Mouse (Mus musculus) embryo, embryonic 10.5 days (tissue): ENCODE measurements around the gene C2.
"Not testable (repeated sequence)": the region's sequence is repeated elsewhere in the genome, so short reads cannot be mapped to it uniquely, and the experiment has no call there.

Experiments used
- DNase-seq: peaks from one replicate; pipeline ENCODE4 v3.0.0-alpha.2; 2015; ENCODE audit warnings: low spot score

Gene C2

DNA sequence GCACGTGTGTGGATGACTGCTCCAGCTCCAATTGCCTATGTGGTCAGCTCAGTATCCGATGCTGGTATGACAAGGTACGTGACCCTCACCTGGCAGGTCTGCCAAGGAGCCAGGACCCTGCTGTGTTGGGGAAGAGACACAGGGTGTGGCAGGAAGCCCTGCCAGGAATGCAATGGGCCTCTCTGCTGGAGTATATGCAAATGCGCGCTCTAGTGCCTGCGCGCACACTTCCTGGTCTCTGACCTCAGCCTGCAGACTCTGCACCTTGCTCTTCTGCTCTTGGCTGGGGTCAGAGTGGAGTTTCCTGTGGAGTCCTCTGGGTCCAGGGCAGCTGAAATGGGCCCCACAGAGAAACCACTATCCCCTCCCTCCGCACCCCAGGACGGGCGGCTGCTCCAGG, 12.9 kb upstream of the C2 start:
- no peak for DNase-seq

DNA sequence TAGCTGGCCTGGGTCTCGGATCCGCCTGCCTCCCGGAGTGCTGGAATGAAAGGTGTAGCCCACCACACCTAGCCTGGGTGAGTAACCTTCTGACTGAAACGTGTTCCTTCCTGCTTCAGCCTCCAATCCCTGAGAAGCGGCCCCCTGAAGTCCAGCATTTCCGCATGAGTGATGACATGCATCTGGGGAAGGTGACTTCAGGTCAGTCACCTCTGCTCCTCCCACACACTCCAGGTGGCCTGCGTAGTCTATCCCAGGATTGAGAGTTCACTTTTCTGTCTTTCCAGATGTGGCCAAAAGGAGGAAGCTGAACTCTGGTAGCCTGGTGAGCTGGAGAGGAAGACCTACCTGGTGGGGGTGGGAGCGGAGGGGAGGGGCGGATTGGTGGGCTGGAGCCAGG, 4.8 kb upstream of the C2 start:
- DNase-seq, result no peak

DNA sequence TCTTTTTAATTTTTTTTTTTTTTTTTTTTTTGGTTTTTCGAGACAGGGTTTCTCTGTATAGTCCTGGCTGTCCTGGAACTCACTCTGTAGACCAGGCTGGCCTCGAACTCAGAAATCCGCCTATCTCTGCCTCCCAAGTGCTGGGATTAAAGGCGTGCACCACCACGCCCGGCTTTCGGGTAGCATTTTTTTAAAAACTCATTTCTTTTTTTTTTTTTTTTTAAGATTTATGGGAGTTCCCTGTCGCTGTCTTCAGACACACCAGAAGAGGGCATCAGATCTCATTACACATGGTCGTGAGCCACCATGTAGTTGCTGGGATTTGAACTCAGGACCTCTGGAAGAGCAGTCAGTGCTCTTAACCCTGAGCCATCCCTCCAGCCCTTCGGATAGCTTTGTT, 3.9 kb upstream of the C2 start:
- not testable (repeated sequence) for DNase-seq

DNA sequence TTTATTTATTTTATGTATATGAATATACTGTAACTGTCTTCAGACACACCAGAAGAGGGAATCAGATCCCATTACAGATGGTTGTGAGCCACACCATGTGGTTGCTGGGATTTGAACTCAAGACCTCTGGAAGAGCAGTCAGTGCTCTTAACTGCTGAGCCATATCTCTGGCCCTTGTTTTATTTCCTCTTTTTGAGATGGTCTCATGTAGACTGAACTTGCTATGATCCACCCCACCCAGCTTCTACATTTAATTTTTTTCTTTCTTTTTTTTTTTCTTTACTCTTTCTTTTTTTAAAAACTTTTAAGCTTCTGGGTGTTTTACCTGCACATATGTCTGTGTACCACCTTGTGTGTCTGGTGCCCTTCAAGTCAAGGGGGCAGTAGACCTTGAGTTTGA, 2.8 kb upstream of the C2 start:
- not testable (repeated sequence) for DNase-seq

DNA sequence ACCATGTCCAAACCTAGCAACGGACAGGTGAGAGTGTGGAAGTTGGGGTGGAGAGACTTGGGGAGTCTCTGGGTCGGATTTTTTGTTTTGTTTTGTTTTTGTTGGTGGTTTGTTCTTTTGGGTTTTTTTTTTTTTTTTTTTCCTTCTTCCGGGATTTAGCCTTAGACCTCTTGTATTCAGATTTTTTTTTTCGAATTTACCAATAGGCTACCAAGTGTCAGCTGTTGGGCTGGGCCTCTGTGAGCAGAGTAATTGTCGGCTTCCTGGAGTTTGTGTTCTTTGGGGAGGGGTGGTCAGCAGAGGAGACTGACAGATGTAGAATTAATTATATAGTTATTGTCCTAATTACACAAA, 1.8 kb upstream of the C2 start:
- peak; percentile 47 for DNase-seq

DNA sequence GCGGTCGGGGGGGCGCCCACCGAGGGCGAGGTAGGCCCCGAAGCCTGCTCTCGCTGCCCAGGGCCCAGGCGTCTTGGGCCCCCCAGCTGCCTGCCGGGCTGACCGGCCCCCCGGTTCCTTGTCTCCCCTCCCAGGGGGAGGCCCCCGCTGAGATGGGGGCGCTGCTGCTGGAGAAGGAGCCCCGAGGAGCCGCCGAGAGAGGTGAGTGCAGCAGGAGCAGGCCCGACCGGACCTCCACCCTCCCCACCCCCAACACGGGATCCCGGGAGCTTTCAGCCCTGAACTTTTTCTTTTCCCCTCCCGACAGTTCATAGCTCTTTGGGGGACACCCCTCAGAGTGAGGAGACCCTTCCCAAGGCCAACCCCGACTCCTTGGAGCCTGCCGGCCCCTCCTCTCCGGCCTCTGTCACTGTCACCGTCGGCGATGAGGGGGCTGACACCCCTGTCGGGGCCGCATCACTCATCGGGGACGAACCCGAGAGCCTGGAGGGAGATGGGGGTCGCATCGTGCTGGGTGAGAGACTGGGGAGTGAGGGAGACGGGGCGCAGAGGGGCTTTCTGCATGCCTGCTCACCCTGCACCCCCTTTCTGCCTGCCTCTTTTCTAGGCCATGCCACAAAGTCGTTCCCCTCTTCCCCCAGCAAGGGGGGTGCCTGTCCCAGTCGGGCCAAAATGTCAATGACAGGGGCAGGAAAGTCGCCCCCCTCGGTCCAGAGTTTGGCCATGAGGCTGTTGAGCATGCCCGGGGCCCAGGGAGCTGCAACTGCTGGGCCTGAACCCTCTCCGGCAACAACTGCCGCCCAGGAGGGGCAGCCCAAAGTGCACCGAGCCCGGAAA, 1.2 kb upstream of the C2 start:
- peak; percentile 41 for DNase-seq

DNA sequence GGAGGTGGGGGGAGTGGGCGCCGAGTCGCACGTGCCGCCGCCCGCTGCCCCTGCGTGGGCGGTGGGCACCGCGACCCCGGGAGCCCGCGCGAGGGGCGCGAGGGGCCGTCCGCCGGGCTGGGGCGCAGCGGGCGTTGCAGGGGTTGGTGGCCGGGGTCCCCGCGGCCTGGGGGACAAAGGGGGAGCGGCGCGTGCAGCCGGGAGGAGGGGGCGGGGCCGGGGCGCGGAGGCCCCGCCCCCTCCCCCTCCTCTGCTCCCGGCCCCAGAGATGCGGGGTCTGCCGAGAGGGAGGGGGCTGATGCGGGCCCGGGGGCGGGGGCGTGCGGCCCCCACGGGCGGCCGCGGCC, 614 bp upstream of the C2 start:
- DNase-seq, result peak; percentile 73

GRCm38 (mm10) chr17:34897373-34898159, 499 bp downstream of the C2 start:
- DNase-seq, result peak; percentile 53

- DNase-seq, result no peak
Observed at GRCm38 (mm10) chr17:34896366-34896765, 1.7 kb downstream of the C2 start.

- DNase-seq, result no peak
Observed at GRCm38 (mm10) chr17:34895724-34896123, 2.3 kb downstream of the C2 start.

DNA sequence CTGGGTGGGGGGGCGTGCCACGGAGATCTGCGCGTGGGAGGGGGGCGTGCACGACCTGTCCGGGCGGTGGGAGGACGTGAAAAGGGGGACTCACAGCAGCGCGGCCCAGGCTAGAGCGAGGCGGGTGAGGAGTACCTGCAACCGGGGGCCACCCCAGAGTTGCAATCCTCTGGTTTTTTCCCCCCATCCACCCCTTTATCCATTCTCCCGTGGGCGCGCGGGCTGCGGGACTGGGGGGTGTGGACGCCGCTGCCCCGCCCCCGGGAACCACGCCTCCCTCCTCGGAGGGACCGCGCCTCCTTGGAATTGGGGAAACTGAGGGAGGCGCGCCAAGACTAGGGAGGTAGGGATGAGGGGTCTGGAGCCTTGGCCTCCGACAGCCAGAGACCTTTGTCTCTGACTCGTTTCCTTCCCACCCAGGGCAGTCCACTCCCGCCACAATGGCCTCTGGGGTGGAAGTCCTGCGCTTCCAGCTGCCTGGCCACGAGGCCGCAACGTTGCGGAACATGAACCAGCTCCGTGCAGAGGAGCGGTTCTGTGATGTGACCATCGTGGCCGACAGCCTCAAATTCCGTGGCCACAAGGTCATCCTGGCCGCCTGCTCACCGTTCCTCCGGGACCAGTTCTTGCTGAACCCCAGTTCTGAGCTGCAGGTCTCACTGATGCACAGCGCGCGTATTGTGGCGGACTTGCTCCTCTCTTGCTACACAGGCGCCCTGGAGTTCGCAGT, 3.1 kb downstream of the C2 start:
- DNase-seq, result peak; percentile 44

DNA sequence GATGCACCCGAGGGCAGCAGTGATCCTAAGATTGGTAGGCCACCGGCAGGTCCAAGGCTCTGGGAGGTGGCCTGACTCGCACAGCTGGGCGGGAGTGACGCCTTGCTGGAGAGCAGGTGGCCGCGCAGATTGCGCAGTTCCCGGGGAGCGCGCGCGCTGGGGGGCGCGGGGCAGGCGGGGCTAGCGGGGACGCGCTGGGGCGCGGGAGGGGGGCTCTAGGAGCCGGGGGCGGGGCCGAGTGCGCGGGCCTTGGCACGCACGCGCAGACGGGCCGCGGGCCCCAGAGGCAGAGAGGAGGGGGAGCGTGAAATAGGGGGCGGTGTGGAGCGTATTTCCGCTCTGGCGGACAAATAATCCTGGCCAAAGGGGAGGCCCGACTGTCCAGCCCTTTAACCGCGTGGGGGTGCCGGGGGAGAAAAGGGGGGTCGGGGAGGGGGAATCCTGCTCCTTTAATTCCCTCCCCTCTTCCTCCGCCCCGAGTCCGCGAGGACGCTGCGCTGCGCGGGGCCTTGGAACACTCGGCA, 3.9 kb downstream of the C2 start:
- peak; percentile 97 for DNase-seq

DNA sequence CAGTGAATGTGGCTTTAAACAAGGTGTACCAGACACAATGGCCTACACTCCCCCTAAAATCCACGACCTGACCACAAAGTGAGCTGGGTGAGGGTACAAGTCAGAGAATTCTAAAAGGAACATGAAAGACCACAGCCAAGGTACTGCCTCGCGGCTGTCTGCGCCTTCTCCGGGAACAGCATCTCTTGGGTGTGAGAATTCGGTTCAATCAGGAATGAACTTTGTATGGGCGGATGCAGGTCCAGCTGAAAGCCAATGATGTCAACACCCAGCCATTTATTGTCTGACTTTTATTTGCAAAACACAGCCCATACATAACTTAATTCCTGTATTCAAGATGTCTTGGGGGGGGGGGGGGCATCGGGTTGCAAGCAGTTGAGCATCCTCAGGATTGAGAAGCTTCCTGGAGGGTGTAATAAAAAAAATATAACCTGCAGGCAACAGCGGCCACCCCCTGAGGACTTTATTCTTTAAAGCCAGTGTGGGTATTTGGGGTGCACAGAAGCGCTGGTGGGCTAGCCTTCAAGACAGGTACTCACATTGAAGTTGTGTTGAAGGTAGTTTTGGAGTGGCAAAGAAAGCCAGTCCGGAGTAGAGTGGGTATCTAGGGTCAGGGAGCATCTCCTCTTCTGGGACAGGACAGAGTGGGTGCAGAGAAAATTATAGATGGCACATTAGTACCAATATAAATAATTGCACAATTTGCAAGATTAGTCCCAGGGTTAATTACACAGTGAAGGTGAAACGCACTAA, 4.8 kb downstream of the C2 start:
- DNase-seq, result no peak

- no peak for DNase-seq
Observed at GRCm38 (mm10) chr17:34891377-34891776, 6.7 kb downstream of the C2 start.

DNA sequence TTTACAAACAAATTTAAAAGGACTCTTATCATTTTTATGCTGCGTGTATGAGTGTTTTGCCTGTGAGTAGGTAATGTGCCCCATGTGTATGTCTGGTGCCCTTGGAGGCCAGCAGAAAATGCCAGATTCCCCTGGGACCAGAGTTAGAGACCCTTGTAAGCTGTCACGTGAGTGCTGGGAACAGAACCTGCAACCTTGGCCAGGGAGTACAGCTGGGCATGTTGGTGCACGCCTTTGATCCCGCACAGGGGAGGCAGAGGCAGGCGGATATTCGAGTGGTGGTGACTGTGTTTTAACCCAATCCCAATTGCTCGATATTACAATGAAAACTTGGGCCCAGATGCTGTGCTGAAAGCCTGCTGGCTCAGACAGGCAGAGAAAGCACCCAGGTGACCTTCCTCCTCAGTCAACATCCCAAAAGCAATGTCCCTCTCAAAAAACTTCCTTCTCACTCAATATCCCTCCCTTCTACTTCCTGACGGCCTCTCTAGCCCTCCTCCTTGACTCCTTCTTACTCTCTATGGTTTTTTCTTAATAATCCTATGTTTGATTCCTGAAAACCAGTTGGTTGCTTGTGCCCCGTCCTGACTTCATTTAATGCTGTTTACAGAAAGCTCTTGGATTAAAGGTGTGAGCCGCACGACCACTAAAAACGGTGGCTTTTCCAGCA, 7.9 kb downstream of the C2 start:
- DNase-seq, result no peak

- no peak for DNase-seq
Observed at GRCm38 (mm10) chr17:34887942-34888341, 10.1 kb downstream of the C2 start.

DNA sequence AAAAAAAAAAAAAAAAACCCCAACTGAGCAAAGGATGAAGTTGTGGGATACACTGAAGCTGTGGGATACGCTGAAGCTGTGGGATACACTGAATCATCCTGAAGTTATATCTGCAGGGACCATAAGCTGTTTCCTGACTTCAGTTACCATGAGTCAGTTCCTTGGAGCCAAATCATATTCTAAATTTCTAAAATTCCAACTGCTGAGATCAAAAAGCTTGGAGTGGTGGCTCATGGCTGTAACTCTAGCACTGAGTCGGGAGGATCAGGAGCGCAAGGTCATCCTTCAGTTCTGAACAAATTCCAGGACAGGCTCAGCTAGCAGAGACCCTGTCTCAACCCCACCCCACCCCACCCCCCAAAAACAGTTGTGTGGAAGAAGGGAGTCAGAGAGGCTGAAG, 12.4 kb downstream of the C2 start:
- DNase-seq, result no peak

DNA sequence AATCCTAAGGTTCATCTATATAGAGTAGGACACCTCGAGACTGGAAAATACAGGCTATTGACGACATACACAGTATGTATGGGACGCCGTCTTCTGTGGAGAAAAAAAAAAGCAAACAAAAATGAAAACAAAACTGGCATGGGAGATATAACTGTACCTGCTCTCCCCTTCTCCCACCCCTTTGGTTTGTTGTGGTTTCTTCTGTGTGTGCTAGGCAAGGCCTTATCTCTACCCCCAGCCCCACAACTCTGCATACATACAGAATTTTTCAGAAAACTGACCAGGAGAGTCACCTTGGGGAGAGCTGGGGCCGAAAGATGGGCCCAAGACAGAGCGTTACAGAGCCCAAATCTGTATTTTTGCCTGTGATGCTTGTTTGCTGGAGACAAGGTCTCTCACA, 13.4 kb downstream of the C2 start:
- DNase-seq, result no peak

DNA sequence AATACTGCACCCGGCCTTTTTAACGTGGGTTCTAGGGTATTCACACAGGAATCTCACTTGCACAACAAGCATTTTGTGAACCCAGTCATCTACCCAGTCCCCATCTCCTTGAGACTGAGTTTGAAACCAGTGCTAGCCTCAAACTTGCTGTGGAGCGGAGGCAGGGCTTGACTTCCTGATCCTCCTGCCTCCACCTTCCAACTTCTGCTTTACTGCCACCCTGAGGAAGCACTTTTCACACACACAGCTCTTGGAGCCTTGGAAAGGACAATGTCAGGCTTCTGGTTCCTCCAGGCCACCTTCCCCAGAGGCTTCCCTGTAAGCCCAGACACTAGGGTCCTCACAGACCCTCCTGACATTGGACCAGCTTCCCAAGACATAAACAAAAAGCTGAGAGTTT, 14.7 kb downstream of the C2 start:
- DNase-seq, result no peak

DNA sequence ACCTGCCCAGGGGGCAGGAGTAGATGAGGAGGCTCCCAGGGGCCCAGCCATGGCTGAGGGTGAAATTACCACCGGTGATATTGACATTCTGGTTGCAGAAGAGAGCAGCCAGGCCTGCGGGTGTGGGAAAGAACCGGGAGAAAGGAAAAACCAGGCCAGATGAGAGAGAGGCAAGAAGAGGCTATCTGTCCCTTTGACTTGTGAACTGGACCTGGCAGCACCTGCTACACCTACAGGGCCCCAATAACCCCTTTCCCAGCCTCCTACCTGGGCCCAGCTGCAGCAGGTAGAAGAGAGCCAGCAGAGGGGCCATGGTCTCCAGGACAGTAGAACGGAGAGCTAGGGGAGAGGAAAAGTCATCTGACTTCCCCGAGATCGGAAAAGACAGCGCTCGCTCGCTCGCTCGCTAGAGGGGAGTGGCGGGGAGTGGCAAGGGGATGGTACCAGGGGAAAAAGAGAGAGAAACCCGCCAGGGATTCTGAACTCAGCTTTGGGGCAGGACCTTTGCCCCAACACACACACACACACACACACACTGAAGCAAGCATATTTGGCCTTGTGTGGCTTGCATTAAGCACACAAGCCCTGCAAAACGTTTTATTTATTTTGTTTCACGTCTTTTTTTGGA, 16.3 kb downstream of the C2 start, which contains the start of gene Gm20547:
Gene Gm20547, minus strand, starts transcription at position 360 of the 628 bp plus-strand sequence.
- DNase-seq, result no peak

GRCm38 (mm10) chr17:34881166-34881565, 16.9 kb downstream of the C2 start:
- no peak for DNase-seq
